Mouse (Mus musculus): ENCODE measurements around the gene Ttc28.

GRCm38 (mm10) chr5:110890561-110890960, 11.0 kb downstream of the Ttc28 start:
- TF ChIP-seq CEBPB (IDR thresholded peaks at IDR 0.05; ENCODE audit: low read depth) = no peak
- no peak for TF ChIP-seq CTCF (IDR thresholded peaks at IDR 0.05; ENCODE audit: control insufficient read depth, insufficient read depth, insufficient read length)
- no peak for TF ChIP-seq MAX (IDR thresholded peaks at IDR 0.05)
- TF ChIP-seq MYOG (IDR thresholded peaks at IDR 0.05; ENCODE audit: control insufficient read depth, extremely low read depth, insufficient read length) = no peak
- TF ChIP-seq USF1 (IDR thresholded peaks at IDR 0.05; ENCODE audit: low read depth) = no peak
